Mouse (Mus musculus) bone marrow macrophage, adult 2 months (primary cell): ENCODE measurements around the gene Cited4. TPM values are rescaled to one million over a fixed set of nuclear protein-coding genes. Genes with fewer than 3 reads are reported as not detected.

ENCODE experiments used
- H3K27ac ChIP-seq: 2 replicates; pipeline ENCODE4 v1.5.1; 2012; ENCODE audit warnings: low read depth, low read length; ENCODE audit not compliant: insufficient read depth
- H3K4me1 ChIP-seq: 2 replicates; pipeline ENCODE4 v1.6.1; 2012; ENCODE audit warnings: low read length; ENCODE audit not compliant: control insufficient read depth, insufficient read depth
- H3K4me3 ChIP-seq: 2 replicates; pipeline ENCODE4 v1.5.1; 2012; ENCODE audit warnings: mild to moderate bottlenecking, low read length, moderate library complexity; ENCODE audit not compliant: insufficient read depth
- CTCF ChIP-seq: IDR thresholded peaks from 2 replicates; pipeline ENCODE4 v1.5.1; 2012; ENCODE audit warnings: low read depth, mild to moderate bottlenecking, low read length, moderate library complexity
- POLR2A ChIP-seq: IDR thresholded peaks from 2 replicates; pipeline ENCODE4 v1.6.1; 2012; ENCODE audit warnings: mild to moderate bottlenecking, low read depth, low read length, borderline replicate concordance
- polyA plus RNA-seq: library from polyadenylated mRNA; stranded (reverse); fragments of >200 nt; gene quantifications from 2 replicates; pipeline ENCODE4 v1.2.4, GENCODE M21; 2012; ENCODE audit not compliant: missing spikeins, insufficient read depth, insufficient read length

Gene Cited4
- polyA plus RNA-seq, 1 experiment: not detected

DNA sequence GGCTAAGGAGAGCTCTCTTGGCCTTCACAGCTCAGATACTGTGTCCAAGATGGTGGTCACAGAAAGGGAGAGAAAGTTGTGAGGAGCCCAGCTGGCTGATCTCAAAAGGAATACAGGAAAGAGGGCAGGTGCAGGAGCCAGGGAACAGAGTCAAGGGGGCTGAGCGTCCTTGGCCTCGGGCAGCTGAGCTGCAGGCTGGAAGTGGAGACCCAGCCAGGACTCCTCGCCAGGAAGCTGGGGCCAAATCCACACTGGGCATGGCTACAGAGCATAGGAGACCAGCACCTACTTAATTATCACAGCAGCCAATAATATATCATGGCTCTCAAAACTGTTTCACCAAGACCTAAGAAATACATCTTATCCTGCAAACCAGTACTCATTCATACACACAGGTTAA lies 34.8 kb downstream of the Cited4 start:
- H3K4me3 ChIP-seq: no peak overlapping the region
- TF ChIP-seq CTCF (no peak), POLR2A (no peak)
- H3K27ac ChIP-seq: no peak overlapping the region
- H3K4me1 ChIP-seq: no peaks in the 10 kb centered on the region

DNA sequence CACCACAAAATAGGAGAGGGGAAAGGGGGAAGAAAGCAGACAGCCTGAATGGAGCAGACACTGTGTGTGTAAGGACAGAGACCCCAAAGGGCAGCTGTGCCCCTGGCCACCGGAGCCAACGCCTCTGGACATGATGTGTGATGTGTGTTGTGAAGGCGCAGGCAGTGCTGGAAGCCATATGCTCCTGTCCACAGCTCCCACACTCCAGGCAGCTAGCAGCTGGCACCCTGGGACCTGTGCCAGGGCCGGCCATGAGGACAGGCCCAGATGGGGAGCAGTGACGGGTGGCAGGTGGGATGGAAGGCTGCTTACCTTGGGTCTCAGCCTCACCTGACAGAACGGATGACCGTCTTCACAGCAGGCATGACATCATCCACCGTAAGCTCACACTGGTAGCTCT lies 35.7 kb downstream of the Cited4 start:
- no peak overlapping the region for H3K4me3 ChIP-seq
- H3K4me1 ChIP-seq: no peaks in the 10 kb centered on the region
- no peak for TF ChIP-seq CTCF
- TF ChIP-seq POLR2A: no peak
- no peak overlapping the region for H3K27ac ChIP-seq

DNA sequence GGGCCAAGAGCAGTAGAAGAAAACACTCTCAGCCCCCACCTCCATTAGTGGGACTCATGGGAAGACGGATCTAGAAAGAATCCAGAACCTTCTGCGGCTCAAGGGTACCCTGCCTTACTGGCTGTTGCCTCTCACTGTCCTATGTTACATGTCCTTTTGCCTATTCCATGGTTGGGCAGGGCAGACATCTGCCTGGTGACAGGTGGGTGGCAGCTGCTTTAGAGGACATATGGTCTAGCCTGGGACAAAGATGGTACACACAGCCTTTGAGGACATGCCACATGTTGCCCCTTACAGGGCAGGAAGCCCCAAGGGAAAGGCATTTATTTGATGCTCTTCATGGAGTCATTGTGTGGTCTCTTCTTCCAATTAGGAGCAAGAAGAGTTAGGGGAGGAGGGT lies 36.1 kb downstream of the Cited4 start:
- H3K4me3 ChIP-seq: no peak overlapping the region
- no peaks in the 10 kb centered on the region for H3K4me1 ChIP-seq
- H3K27ac ChIP-seq: no peak overlapping the region
- TF ChIP-seq CTCF (no peak), POLR2A (no peak)

DNA sequence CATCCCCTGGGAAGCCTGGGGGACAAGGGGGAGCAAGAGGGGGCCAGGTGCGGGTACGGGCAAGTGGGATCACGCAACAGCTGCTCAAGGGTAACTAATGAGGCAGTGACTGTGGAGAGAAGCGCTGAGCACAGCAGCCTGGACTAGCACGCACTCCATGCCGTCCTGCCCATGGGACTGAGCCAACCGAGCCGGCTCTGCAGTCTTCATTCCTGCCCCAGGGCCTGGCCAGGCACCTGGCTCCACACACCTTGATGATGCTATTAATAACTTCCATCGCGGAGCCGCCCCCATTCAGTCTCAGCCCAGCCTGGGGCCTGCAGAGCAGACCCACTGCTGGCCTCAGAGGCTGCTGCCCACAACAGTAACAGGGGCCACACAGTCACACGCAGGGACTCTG lies 45.9 kb downstream of the Cited4 start:
- TF ChIP-seq CTCF (no peak), POLR2A (no peak)
- peaks cover 2% of the 10 kb centered on the region; the same call in 1 of the 2 replicates for H3K4me1 ChIP-seq
- no peak overlapping the region for H3K27ac ChIP-seq
- H3K4me3 ChIP-seq: no peak overlapping the region

DNA sequence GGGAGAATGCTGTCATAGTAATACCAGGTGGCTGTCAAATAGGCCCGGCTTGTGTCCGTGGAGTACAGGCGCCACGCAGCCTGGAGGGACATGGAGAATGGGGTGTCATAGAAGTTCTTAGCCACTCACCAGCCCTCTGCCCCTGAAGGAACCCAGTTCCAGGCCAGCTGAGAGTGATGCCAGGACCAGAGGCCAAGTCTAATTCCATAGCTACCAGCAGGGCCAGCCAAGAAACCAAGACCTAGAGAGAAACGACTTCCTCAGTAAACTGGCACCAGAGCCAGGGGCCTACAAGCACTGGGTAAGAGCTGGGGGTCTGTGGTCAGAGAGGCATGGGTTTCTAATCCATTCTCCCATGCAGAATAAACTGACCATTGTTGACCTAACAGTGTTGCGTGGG lies 46.6 kb downstream of the Cited4 start:
- Histone ChIP-seq H3K4me3 (no peak overlapping the region), H3K27ac (no peak overlapping the region), H3K4me1 (peaks cover 2% of the 10 kb centered on the region; the same call in 1 of the 2 replicates)
- no peak for TF ChIP-seq POLR2A
- no peak for TF ChIP-seq CTCF

DNA sequence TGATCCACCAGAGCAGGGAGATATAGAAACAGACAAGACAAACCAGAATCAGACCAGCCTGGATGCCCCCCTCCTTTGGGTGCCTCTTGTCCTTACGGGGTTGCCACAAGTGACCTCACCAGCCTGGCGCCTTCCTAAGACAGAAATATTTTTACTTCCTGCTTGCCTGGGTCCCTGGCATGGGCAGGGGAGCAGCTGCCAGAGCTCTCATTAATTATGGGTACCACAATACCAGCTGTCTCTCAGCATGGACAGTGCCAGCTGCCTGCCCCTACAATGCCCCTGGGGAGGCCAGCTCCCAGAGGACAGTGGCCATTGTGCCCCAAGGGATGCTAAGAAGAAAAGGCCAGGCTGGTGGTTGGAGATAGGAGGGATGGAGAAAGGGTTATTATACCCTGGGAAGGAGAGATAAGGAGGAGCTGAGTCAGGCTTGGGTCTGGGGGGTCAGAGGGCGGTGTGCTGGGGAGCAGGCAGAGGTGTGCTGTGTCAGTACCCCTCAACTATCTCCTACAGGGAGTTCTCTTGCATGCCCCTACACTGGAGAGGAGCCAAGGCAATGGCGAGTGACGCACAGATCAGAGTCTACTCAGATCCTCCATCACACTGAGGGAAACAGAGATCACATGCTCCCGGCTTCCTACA lies 47.6 kb downstream of the Cited4 start:
- Histone ChIP-seq H3K27ac (no peak overlapping the region), H3K4me1 (peaks cover 2% of the 10 kb centered on the region; the same call in 1 of the 2 replicates), H3K4me3 (no peak overlapping the region)
- TF ChIP-seq CTCF (no peak), POLR2A (no peak)

DNA sequence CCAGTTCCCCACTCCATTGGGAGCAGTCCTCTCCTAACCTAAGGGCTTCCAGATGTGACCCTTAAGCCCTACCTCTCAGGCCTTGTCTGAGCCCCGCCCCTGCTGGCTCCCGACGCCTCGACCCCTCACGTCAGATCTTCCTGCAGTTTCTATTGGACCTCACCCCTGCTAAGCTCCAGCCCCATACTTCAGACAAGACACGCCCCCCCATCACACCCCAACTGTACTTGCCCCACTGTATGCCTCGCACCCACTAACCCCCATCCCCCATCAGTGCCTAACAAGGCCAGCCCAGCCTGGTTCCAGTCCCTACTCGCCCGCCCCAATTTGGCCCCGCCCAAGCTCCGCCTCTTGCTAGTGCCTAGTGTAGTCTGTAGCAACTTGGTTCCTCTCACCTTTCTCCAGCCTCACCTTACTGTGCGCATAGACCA lies 49.8 kb downstream of the Cited4 start:
- Histone ChIP-seq H3K4me3 (peak overlapping the region; percentile 51), H3K4me1 (peaks cover 2% of the 10 kb centered on the region; the same call in 1 of the 2 replicates), H3K27ac (no peak overlapping the region)
- TF ChIP-seq CTCF: no peak
- TF ChIP-seq POLR2A: no peak

DNA sequence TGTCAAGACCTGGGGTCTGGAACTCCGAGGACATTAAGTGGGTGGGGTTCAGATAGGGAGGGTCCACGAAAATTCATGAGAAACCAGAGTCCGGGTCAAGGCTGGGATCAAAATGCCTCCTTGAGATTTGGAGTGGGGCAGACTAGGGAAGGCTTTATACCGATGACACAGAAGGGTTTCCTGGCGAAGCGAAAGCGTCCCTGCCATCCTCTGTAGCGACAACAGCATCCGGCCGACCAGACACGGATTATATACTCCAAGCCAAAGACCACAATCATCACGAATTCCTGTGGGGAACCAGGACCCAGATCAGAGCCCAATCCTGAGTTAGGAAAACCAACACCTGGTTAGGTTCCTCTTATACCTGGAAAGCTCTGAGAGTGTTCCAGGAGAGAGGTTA lies 50.4 kb downstream of the Cited4 start:
- Histone ChIP-seq H3K4me1 (peaks cover 2% of the 10 kb centered on the region; the same call in 1 of the 2 replicates), H3K4me3 (peak overlapping the region; percentile 51), H3K27ac (no peak overlapping the region)
- TF ChIP-seq CTCF (no peak), POLR2A (no peak)

Other genes starting within 250 kb of the Cited4 start
- gene Slfnl1, start 134.3 kb upstream of the Cited4 start, polyA plus RNA-seq: not detected in 2 replicates
- gene Ctps, start 96.3 kb upstream of the Cited4 start, polyA plus RNA-seq: 2.1 and 2.7 TPM in 2 replicates
- gene Gm8439, start 77.8 kb upstream of the Cited4 start, polyA plus RNA-seq: not detected in 2 replicates
- gene Kcnq4, start 82.0 kb downstream of the Cited4 start, polyA plus RNA-seq: not detected in 2 replicates
- 30.5 and 35.4 TPM in 2 replicates for gene Nfyc, start 165.0 kb downstream of the Cited4 start, polyA plus RNA-seq
- gene Rims3, start 188.2 kb downstream of the Cited4 start, polyA plus RNA-seq: 1.9 and 2.3 TPM in 2 replicates